Mouse (Mus musculus): Measurements from ENCODE around the gene Arhgap24.

- TF ChIP-seq CTCF (conservative IDR thresholded peaks at IDR 0.05; ENCODE audit: low read length) (no peak), NANOG (IDR thresholded peaks at IDR 0.05; ENCODE audit: borderline replicate concordance, low read length) (no peak), POU5F1 (IDR thresholded peaks at IDR 0.05; ENCODE audit: borderline replicate concordance, low read length) (no peak)
Observed at GRCm38 (mm10) chr5:102550870-102551637, 69.9 kb downstream of the Arhgap24 start.

All from E14TG2a.4 (cell line).